Mouse (Mus musculus): ENCODE measurements around the gene Flt1.

Flt1 gene

DNA sequence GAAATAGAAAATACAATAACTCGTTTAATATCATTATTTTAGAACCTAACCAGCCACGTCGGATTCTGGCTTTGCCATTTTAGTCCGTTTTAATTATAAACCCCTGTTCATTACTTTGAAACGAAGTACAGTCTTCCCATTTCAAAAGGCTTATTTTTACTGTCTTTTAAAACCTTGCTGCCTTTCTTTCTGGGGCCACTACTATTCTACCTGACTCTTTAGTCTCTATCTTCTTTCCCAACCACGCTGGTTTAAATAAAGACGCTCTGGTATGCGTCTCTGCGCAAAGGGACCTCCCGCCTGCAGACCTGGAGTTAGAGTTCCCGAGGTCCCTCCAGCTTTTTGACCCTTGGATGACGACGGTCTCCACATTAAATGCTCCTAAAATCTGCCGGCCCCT is 1.4 kb downstream of the Flt1 start:
- no peak for DNase-seq

DNA sequence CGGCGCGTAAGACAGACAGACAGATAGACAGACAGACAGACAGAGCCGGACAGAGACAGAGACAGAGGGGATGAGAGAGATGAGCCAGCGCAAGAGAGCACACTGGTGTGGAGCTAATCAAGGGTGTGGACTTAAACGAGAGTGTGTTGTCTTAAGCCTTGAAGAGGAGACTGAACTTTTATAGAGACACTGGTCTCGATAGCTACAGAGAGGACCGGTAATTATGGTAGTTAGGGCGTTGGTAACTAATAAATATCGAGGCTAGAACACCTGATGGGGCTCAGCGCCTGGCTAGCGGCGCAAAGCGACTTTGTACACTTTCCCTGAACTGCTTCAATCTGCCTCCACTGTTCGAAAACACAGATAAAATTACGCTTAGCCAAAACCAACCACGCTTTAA is 2.0 kb downstream of the Flt1 start:
- no peak for DNase-seq

DNA sequence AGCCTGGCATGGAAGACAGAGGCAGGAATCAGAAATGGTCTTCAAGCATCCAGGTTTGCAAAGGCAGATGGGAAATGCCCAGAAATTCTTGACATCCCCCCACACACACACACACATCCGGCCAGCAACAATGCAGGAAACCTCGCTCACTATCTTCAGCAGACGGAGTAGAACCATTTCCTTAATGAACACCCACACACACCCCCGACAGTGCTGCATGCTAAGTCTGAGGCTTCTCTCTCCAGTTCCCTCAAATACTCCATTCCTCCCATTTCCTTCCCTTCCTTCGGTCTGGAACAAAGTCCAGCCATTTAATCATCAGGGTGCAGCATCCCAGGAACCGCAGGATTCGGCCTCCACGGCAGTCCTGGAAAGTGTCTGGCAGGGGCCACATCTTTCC is 4.4 kb downstream of the Flt1 start:
- no peak for DNase-seq

DNA sequence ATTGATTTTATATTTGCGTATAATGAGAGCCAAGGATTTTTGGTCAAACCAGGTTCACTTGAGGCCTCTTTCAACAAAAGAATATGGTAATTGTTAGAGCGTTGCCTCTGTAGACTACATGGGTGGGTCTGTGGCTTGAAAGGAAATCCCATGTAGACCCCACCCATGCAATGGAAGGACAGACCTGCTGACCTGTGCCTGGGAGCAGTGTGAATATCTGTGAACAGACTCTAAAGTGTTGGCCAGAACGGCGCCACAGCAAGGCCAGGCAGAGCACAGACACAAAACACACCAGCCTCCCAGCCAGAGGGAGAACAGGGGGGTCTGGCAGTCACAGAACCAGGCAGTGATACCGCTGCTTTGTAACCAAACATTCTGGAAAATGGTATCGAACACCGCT is 7.5 kb downstream of the Flt1 start:
- no peak for DNase-seq

DNA sequence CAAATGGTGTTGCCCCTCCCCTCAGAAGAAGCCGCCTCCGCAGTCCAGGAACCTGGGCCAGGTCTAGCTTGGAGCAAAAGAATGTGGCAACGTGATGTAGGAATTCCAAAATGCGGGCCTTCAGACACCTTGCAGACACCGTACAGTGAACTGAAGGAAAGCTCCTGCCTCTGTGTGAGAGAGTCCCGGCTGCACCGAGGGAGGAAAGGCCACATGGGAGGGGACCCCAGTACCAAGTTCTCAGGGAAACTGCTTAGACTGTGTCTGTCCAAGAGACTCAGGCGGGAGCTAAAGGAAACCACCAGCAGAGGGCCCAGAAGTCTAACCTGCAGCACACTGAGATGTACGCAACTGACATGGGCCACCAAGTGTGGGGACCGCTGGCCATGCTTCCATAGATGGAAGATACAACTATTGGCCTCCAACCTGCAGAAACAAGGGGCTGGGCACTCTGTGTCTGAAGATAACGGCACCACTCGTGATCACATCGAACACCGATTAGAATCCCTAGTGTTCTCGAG is 9.1 kb downstream of the Flt1 start:
- DNase-seq = no peak

DNA sequence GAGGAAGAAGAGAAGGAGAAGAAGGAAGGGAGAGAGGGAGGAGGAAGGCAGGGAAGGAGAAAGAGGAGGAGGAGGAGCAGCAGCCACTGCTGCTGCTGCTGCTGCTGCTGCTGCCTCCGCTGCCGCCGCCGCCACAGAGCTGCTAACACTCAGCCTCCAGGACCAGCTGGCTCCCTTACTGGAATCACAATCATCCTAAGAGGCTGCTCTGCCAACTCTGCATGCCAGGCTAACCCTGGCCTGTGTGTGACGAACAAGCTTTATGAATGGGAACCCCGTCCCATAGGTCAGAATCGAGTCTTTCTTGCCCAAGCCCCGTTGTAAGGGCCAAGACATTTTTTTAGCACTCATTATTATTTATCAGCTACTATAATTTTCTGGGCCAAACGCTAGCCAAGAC is 9.5 kb downstream of the Flt1 start:
- DNase-seq = peak; percentile 12

DNA sequence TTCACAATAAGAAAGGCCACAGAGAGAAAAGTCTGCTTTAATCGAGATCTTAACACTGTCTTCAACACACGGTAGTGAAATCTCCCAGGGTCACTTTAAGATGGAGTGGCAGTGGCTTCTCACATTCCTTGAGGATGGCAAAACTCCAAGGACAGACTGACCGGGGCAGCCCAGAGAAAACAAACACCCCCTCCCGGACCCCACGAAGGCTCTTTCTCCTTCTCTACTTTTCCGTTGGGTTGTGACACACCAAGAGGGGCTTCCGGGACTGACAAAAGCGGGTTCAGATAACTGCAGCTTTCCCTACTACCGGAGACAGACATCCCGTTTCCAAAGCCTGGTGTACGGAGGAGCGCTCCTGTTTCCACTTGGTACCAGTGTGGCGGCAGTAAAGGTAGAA is 10.4 kb downstream of the Flt1 start:
- no peak for DNase-seq

DNA sequence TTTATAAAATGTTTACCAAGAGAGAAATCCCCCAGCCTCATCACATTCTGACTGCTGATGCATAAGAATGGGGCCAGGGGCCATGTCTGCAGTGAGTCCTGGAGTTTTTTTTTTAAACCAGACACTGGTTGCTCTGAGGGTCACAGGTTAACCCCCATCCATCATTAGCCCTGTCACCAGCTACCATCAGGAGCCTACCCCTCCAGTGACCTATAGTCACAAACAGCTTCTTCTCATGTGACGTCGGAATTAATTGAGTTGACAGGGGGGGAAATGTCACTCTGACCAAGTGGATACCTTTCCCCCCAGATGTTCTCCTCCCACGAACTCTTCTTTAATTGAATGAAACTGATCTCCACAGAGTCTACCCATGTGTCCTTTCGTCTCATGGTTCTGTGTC is 17.3 kb downstream of the Flt1 start:
- no peak for DNase-seq

DNA sequence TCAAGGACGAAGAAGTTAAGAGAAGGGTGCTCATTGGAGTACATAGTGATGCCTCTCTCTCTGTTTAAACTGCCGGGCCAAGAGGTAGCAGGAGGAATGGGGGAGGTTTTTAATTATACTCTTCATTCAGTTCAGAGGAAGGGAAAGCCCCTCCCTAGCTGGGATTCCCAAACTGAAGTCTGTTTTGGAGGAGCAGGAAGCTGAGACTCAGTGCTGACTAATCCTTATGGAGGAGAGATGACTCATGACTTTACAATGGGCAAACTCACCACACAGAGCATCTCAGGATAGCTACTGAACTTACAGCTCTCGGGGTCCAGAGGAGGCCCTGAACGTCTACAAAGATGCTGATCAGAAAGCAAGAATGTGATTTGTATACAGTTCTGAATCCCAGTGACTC is 18.3 kb downstream of the Flt1 start:
- DNase-seq = peak; percentile 11

DNA sequence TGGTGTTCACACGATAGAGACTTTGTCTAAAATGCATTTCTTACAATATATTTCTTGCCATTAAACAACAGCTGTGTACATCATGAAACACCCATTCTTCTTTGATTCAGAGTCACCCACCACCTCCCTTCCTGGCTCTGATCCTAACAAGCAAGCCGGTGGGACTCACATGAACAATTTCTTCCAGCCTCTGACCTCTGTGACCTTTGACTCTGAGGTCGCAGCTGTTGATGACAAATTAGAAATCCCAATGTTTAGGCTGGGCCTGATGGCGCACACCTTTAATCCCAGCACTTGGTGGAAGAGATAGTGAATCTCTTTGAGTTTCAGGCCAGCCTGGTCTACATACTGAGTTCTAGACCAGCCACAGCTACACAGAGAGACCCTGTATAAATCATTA is 20.9 kb downstream of the Flt1 start:
- DNase-seq = no peak

DNA sequence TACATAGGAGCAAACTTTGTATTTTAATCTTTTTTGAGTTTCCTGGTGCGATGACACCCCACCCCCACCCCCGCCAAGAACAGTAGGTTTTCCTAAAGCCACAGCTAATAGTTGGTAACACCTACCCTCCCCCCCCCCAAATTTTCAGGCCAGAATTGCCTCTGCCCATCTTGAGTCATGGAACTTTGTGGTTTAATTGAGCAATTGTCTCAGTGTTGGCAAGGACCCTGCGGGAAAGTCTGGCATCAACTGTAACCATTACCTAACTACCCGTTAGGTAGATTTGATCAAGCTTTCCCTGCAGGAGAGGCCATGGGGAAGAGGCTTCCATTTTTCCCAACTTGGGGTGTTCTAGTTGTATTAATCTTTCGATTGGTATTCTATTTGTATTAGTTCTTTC is 23.4 kb downstream of the Flt1 start:
- no peak for DNase-seq

DNA sequence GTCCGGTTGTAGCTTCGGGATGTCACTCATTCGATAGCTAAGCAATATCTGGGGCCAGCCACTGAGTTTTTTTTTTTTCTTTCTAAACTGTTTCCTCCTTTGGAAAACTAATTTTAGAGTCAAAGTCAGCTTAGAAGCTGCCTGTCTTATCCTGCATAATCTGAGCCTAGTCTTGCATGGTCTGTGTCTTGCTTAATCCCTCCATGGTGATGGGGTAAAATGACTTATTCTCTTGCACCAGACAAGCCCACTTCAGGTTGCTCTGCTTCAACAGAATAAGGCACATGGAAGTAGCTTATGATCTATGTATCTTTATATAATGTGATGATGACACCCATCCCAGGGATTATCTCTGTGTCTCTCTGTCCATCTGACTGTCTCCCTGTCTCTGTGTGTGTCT is 24.8 kb downstream of the Flt1 start:
- no peak for DNase-seq

DNA sequence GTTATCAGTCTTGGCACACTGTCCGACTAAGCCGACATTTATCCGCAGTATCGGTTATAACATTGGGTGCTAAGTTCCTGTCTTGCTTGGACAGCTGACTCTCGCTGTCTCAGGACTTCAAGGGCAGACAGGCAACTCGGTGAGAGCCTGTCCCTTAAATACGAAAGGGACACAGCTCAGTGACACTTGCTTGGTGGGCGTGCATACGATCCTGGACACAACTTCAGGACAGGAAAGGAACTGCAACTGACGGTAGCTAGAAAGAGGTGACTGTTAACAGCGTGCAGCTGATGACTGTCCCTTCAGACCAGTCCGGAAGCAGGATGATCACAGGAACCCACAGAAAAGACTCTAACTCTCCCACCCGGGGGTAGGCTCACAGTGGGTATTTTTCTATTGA is 27.8 kb downstream of the Flt1 start:
- DNase-seq = no peak

DNA sequence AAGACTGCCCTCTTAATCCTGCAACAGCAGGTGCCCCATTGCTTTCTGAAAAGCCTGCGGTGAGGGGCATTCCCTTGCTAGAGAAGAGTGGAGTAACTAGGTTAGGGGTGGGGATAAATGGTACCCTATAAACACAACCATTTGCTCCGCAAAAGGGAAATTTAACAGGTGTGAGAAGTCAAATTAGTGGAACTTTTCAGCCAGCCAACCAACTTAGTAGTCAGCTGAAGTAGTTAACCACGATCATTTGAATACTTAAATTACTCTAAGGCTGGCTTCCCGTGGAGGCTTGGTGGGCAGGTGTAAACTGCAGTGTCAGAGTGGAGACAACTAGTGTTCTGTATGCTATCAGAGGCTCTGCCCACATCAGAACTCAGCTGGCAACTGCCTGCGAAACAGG is 28.6 kb downstream of the Flt1 start:
- DNase-seq = no peak

DNA sequence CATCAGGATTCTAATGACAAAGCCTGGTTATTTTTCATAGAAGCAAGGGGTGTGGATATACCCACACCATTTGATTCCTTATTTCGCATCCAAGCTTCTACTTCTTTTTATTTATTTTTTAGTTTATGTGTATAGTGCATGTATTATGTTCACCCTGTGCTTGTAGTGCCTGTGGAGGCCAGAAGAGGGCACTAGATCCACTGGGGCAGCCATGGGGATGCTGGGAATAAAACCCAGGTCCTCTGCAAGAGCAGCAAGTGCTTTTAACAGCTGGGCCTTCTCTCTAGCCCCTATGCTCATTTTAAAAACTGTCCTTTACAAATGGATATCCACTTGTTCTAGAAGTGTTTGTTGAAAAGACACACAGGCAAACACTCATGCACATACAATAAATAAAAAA is 33.2 kb downstream of the Flt1 start:
- no peak for DNase-seq

DNA sequence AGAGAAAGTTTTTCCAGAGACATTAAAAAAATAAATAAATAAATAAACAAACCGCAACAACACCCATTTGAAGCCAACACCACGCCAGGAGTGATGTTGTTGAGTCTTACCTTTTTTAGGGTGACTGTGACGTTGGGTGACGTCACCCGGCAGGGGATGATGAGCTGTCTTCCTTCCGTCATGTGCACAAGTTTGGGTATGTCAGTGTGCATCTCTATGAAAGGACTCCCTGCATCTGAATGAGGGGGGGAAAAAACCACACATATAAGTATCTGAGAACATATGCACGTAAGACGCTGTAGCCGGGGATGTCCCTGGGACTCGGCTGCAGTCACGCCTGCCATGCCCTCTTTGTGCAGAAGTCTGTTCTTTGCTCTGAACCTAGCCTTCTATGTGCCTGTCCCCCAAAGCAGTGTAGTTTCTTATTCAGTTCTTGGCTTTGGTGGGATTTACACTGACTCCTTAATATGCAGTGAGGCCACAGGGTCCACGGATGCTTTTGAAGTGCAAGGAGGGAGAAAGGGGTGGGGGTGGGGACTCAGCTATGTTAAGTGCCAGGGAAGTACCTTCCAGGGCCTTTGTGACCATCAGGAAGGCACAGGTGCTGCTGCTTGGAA is 42.0 kb downstream of the Flt1 start:
- no peak for DNase-seq

DNA sequence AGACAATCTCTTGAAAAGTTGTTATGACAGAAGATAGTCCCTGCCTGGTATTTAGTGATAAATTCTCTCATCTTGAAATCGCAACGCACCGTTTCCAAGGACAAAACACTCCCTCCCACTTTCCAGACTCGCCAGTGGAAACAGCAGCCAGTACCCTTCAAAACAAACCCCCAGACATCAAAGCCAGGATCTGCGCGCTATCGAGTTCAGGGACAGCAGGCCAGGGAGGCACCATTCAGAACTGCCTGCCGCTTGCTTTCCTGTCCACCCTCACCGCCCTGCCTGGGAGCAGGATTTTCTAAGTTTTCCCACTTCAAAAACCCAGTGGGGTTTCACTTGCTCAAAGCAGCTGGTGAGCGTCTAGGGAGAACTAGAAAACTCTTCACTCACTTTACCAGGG is 44.6 kb downstream of the Flt1 start:
- no peak for DNase-seq

DNA sequence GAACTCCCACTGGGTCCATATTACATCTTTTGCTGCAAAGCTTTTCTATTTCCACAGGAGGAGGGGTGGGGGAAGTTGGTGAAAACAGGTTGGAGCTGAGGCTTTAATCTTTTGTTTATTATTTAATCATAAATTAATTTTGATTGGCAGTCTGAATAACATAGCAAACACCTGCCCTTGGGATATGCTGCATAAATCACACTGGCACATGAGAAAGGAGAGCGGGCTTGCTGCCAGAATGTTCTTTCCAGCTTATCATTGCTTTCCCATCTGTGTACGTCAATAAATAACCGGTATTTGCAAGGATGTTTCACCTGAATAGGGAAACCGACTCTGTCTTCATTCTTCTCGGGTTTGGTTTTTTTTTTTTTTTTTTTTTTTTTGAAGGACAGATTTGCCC is 45.1 kb downstream of the Flt1 start:
- no peak for DNase-seq

DNA sequence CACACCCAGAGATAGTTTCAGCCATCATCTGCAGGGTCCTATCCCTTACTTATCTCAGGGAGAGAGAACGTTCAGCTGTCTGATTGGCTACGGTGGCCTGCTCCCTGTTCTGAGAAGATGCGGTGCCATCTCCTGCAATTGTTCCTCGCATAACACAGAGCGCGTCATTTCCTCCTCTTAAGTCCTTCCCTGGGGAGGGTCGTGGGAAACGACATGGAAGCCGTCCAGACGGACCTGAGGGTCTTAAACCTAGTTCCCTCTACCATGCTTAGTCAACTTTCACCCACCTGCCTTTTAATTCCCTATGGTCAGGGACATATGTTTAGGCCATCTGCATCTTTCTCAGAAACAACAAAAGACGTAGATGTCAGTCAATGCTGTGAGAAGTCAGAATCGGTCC is 46.5 kb downstream of the Flt1 start:
- no peak for DNase-seq

DNA sequence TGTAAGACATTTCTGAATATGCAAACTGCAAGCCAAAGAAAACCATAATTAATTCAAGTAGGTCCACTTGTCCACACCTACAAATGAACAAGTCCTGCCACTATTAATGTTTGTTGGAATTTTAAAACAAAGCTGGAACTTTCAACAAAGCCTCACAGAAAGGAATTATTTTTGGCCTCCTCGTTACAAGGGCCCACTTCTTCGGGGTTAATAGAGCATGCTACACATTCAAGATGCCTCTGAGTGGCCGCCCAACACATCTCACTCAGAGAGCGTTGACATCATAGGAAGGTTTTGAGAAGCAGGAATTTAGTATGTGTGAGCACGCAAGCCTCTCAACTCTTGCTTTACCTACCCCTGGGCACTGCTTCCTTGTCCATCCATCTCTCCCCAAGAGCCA is 50.0 kb downstream of the Flt1 start:
- DNase-seq = no peak

DNA sequence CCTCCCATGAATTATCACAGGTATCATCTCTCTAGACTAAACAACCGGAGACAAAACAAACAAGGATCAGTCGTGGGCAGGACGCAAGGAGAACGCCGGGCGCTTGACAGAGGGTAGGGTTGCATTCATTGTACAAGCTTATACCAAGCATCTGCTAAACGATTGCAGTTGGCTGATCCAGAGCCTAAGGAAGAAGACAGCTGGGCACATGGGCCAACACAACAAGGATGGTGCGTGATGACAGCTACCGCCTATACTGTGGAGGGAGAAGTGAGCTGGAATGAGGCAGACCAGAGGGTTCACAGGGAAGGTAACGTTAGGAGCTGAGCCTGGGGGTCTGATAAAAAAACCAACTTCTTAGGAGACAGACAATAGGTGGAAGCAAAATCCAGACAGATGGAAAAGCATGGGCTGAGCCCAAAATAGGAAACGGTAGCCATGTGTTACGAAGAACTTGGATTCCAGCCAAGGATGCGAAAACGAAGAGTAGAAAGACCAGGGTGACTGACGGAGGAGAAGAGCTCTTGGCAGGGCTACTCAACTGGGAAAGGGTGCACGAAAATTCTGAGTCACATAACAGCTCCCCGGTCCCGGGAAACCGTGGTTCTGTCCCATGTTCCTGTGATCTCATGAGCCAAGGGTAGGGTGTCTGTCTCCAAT is 53.9 kb downstream of the Flt1 start:
- DNase-seq = peak; percentile 24

DNA sequence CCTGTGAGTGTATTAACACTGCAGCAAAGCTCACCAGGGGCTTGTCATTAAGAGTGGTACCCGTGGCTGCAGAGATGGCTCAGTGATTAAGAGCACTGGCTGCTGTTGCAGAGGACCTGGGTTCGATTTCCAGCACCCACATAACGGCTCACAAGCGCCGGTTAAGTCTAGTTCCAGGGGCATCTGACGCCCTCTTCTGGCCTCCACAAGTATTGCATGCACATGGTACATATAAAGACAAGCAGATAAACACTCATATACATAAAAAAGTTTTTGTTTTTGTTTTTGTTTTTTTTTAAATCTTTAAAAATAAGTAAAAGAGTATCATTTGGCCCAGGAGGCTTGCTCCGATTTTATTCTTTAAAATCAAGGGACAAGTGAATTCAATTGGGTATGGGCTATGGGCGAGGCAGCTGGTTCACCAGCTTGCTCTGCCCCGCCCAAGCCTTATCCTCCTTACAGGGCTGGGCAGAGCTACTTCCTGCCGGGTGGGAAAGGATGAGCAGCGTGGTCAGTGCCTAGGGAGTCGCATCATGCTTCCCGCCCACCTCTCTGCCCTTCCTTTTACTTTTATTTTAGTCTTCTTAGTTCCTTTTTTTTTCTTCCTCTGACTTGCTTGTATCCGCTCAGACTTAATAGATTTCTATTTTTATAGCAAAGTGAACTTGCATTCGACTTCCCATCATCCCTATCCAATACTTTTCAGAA is 57.0 kb downstream of the Flt1 start:
- no peak for DNase-seq

DNA sequence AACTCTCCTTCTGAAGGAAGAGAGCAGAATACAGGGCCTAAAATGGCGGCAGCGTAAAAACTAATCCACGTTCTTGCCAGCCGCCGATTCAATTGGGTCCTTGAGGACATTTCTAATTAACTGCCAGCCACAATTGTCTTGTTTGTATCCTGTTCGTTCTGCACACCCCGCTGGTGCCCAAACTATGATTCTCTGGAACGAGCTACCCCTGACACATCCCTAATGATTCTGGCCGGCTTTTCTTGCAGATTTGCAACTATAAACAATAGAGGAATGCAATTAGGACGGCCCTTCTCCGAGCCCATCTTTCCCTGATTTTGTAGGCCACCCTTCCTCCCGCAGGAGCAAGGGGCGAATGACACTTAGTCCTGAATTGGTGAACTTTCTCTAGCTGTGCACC is 59.9 kb downstream of the Flt1 start:
- DNase-seq = no peak

DNA sequence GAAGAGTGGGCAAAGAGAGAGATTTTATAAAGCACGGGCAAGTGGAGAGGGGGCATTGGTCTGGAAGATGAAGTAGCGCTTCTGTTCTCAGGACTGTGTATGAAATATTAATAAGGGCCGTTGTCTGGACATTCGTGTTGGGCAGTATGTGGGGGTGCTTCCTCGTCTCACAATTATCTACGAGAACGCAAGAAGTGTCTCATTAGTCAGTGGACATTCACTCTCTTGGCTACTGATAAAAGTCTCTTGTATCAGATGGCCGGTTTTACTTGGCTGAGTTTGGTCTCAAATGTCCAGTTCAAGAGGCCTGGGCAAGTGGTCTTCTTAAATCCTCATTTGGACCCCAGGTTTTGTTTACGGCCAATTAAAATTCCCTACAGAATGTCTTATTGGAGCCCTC is 60.4 kb downstream of the Flt1 start:
- DNase-seq = no peak

DNA sequence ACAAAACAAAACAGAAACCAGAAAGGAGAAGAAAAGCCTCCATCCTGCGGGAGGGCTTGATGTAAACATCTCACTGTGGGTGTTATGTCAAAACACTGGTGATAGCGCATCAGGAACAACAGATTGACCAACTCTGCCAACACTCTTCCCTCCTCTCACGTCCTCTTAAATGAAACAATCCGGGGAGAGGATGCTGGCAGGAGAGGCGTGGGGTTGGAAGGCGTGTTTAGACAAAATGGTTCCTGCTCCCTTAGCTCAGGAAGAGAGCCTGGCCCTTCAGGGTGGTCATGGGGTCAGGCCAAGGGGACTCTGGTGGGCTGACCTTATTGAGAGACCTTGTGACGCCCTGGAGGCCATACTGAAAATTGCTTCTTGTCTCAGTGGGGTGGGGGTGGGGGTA is 65.9 kb downstream of the Flt1 start:
- no peak for DNase-seq

Data from right cerebral cortex, postnatal 25 days (tissue).